Mouse (Mus musculus) heart, adult 2 months (tissue): ENCODE measurements around the gene Slain1.

Experiments used
- CTCF ChIP-seq: fragments of 200-600 bp; IDR thresholded peaks from 2 replicates; pipeline ENCODE4 v1.8.1; 2022; ENCODE audit warnings: antibody characterized with exemption, mild to moderate bottlenecking, moderate library complexity
- EP300 ChIP-seq: fragments of 200-500 bp; IDR thresholded peaks from 2 replicates; pipeline ENCODE4 v1.6.1; 2011; ENCODE audit warnings: low read depth, low read length, control low read depth; ENCODE audit not compliant: insufficient read depth
- POLR2A ChIP-seq: fragments of 200-500 bp; IDR thresholded peaks from 2 replicates; pipeline ENCODE4 v1.6.1; 2011; ENCODE audit warnings: mild to moderate bottlenecking, low read depth, low read length, control low read depth; ENCODE audit not compliant: insufficient read depth

GRCm38 (mm10) chr14:103619756-103620155 lies 30.3 kb upstream of the Slain1 start:
- TF ChIP-seq CTCF = no peak
- no peak for TF ChIP-seq EP300
- no peak for TF ChIP-seq POLR2A
